Mouse (Mus musculus) stomach, postnatal 0 days (tissue): ENCODE measurements at regions not wholly inside any gene's neighbourhood (a gene's known extent, or its start where the extent isn't known, plus 50 kb on each side); places are given as distances from the start of the nearest gene placed in this dataset.

Experiments used
- ATAC-seq: fragments of 200-750 bp; cut with Nextera tagmentation; 2 replicates; pipeline ENCODE4 v1.8.0; 2017; ENCODE audit not compliant: low FRiP score, low TSS enrichment
- DNase-seq: peaks from one replicate; pipeline ENCODE4 v3.0.0-alpha.2; 2016; ENCODE audit warnings: low spot score
- H3K27ac ChIP-seq: fragments of 300-500 bp; sonication (generic); replicated peaks from 2 replicates; pipeline ENCODE4 v1.5.1; 2014; ENCODE audit warnings: mild to moderate bottlenecking, control low read depth
- H3K27me3 ChIP-seq: fragments of 300-500 bp; sonication (generic); 2 replicates; pipeline ENCODE4 v1.6.1; 2014; ENCODE audit warnings: low read length; ENCODE audit not compliant: control insufficient read depth, insufficient read depth
- H3K36me3 ChIP-seq: fragments of 300-500 bp; sonication (generic); 2 replicates; pipeline ENCODE4 v1.6.1; 2014; ENCODE audit warnings: low read length, mixed read lengths; ENCODE audit not compliant: control insufficient read depth, insufficient read depth
- H3K4me1 ChIP-seq: fragments of 300-500 bp; sonication (generic); replicated peaks from 2 replicates; pipeline ENCODE4 v1.6.1; 2014; ENCODE audit warnings: antibody characterized with exemption; ENCODE audit not compliant: control insufficient read depth, insufficient read depth
- H3K4me2 ChIP-seq: fragments of 300-500 bp; sonication (generic); replicated peaks from 2 replicates; pipeline ENCODE4 v1.6.1; 2014; ENCODE audit warnings: low read depth, mild to moderate bottlenecking, control low read depth, moderate library complexity
- H3K4me3 ChIP-seq: fragments of 300-500 bp; sonication (generic); 2 replicates; pipeline ENCODE4 v1.5.1; 2014; ENCODE audit warnings: low read depth, low read length, control low read depth
- H3K9ac ChIP-seq: fragments of 300-500 bp; sonication (generic); 2 replicates; pipeline ENCODE4 v1.6.1; 2014; ENCODE audit warnings: mild to moderate bottlenecking, low read length, control low read depth, mixed read lengths
- H3K9me3 ChIP-seq: fragments of 300-500 bp; sonication (generic); 2 replicates; pipeline ENCODE4 v1.6.1; 2016; ENCODE audit warnings: low read length; ENCODE audit not compliant: control insufficient read depth
- CTCF ChIP-seq: IDR thresholded peaks from 2 replicates; pipeline ENCODE4 v1.5.1; 2016; ENCODE audit warnings: antibody characterized with exemption, low read depth, mild to moderate bottlenecking, moderate library complexity
- EP300 ChIP-seq: optimal IDR thresholded peaks from 2 replicates; pipeline ENCODE3; 2016; ENCODE audit warnings: antibody characterized with exemption
- WGBS: fragments of 180-500 bp; shearing (Covaris S2); extraction: QIAGEN DNeasy Blood & Tissue Kit; methylation state at CpG from one replicate; pipeline ENCODE4 v1.1.7; 2014; 5-methylcytosine and 5-hydroxymethylcytosine counted together

DNA sequence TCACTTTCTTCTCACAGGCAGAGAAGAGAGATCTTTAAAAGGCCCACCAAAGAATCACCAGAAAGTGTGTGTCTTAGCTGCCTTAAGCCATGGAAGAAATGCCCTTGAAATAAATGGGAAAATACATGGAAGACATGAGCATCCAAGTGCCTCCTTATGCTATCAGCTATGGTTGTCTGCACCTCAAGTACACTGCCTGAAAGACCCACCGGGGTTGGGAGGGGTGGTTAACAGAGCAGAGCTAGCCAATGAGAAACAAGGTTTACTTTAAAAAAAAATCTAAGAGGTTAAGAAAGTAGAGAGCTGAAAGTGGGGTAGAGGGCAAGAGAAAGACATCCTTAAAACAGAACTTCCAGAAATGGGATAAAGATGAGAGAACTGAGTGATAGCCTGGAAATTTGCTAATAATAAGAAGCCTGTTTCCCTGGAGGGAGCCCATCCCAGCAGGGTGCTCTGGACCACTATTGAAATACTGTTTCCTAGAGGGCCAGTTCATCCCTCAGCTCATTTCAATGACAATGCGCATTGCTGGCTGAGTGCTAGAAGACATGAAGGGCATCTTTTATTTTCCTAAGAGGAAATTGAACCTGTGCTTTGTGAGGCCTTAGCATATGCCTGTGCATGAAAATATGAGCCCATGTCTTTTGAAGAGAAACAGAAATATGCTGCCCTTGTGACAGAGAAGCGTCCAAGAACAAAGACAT, 262.9 kb upstream of the Nt5e start:
- TF ChIP-seq EP300 = no peak
- TF ChIP-seq CTCF = no peak
- WGBS = 65% methylated on average over 3 of the region's 3 CpGs
- no peak for ATAC-seq
- DNase-seq = no peak
- Histone ChIP-seq H3K4me2 (no peak overlapping the region), H3K9me3 (no peaks in the 10 kb centered on the region), H3K27me3 (no peaks in the 10 kb centered on the region), H3K4me3 (no peak overlapping the region), H3K9ac (no peak overlapping the region), H3K36me3 (no peaks in the 10 kb centered on the region), H3K4me1 (no peaks in the 10 kb centered on the region), H3K27ac (no peak overlapping the region)

GRCm38 (mm10) chr9:88065057-88065456, 261.9 kb upstream of the Nt5e start:
- TF ChIP-seq CTCF = no peak
- no peak for TF ChIP-seq EP300
- Histone ChIP-seq H3K4me1 (no peaks in the 10 kb centered on the region), H3K27ac (no peak overlapping the region), H3K27me3 (no peaks in the 10 kb centered on the region), H3K36me3 (no peaks in the 10 kb centered on the region), H3K9ac (no peak overlapping the region), H3K9me3 (no peaks in the 10 kb centered on the region), H3K4me2 (no peak overlapping the region), H3K4me3 (no peak overlapping the region)
- ATAC-seq (no peak), DNase-seq (no peak)
- 70% methylated on average over 4 of the region's 4 CpGs for WGBS

DNA sequence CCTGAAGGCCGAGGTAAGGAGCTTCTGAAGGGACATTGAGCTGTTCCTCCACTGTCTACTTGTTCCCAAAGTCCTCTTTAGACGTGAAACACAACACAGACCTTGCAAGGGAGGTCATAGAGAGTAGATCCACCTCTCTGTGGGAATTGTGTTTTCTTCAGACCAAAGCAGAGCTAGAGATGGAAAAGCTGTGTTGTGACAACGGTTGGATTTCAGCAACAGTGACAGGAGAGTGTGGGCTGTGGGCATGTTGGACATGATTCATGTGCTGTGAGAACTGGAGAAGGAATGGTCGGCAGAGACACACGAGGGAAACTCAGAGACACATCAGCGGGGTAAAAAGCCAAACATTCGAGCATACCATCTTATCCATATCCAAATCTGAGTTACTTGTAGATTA, 261.2 kb upstream of the Nt5e start:
- ATAC-seq = no peak
- H3K4me2 ChIP-seq = no peak overlapping the region
- H3K27me3 ChIP-seq = no peaks in the 10 kb centered on the region
- no peak overlapping the region for H3K9ac ChIP-seq
- TF ChIP-seq EP300 (no peak), CTCF (no peak)
- H3K4me3 ChIP-seq = no peak overlapping the region
- no peaks in the 10 kb centered on the region for H3K4me1 ChIP-seq
- no peak for DNase-seq
- H3K36me3 ChIP-seq = no peaks in the 10 kb centered on the region
- 79% methylated on average over 7 of the region's 7 CpGs for WGBS
- H3K27ac ChIP-seq = no peak overlapping the region
- H3K9me3 ChIP-seq = no peaks in the 10 kb centered on the region

DNA sequence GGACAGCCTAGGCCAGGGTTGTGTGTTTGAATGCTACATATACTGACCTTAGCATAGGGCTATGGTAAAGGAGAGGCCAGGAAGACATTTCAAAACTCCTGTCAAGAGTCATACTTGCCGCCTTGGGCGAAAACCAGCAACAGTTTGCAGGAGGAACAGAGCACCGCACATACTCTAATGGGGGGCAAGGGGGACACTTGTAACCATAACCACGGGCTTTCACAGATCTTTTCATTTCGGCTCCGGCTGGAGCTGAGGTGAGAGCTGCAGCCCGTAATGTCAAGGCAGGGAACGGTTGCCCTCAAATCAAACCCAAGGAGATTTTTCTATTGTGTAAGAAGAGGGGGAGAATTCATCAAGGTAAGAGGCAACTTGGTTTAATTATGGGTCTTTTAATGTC, 258.7 kb upstream of the Nt5e start:
- DNase-seq (no peak), ATAC-seq (no peak)
- TF ChIP-seq CTCF (no peak), EP300 (no peak)
- Histone ChIP-seq H3K4me2 (no peak overlapping the region), H3K27me3 (no peaks in the 10 kb centered on the region), H3K4me1 (no peaks in the 10 kb centered on the region), H3K36me3 (no peaks in the 10 kb centered on the region), H3K27ac (no peak overlapping the region), H3K4me3 (no peak overlapping the region), H3K9ac (no peak overlapping the region), H3K9me3 (no peaks in the 10 kb centered on the region)
- WGBS = 92% methylated on average over 8 of the region's 8 CpGs

GRCm38 (mm10) chr9:88068881-88069304, 258.1 kb upstream of the Nt5e start:
- Histone ChIP-seq H3K27me3 (no peaks in the 10 kb centered on the region), H3K4me1 (no peaks in the 10 kb centered on the region), H3K4me2 (no peak overlapping the region), H3K36me3 (no peaks in the 10 kb centered on the region), H3K9me3 (no peaks in the 10 kb centered on the region), H3K4me3 (no peak overlapping the region), H3K27ac (no peak overlapping the region), H3K9ac (no peak overlapping the region)
- TF ChIP-seq CTCF (no peak), EP300 (no peak)
- DNase-seq = no peak
- no peak for ATAC-seq
- WGBS = 42% methylated on average over 15 of the region's 15 CpGs

GRCm38 (mm10) chr9:88069834-88070233, 257.2 kb upstream of the Nt5e start:
- Histone ChIP-seq H3K36me3 (no peaks in the 10 kb centered on the region), H3K27me3 (no peaks in the 10 kb centered on the region), H3K4me3 (no peak overlapping the region), H3K9me3 (no peaks in the 10 kb centered on the region), H3K4me1 (no peaks in the 10 kb centered on the region), H3K4me2 (no peak overlapping the region), H3K27ac (no peak overlapping the region), H3K9ac (no peak overlapping the region)
- ATAC-seq (no peak), DNase-seq (no peak)
- WGBS = 70% methylated on average over 13 of the region's 13 CpGs
- TF ChIP-seq CTCF (no peak), EP300 (no peak)
